Mouse (Mus musculus): ENCODE results near the gene Fbxl16.

DNA sequence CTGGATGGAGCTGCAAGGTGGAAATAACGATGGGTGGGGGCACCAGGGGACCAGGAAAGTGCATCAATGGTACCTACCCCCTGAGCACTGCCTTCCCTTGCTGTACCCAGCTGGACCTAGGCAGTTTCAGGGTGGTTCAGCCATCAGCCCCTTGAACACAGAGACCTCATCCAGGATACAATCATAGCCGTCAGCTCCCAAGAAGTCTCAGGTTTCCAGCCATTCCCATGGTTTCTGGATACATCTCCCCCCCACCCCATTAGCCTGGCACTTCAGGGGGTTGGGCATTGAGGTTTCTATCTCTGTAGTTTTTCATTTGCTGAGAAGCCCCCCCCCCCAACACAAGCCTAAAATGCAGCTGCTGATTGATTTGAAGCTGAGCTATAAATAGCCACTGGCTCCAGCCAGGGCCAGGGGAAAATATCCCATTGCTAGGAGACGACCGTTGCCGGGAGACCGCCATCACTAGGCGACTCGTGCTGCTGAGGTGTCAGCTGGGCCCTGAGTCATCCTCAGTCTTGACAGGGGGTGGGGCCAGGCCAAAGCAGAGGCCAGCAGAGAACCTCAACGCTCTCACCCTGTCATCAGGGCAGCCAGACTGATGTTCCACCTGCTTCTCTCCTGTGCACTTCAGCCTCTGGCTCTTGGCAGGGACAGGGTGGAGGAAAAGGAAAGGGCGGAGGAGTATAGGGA lies 5.9 kb upstream of the Fbxl16 start:
- TF ChIP-seq MAX (IDR thresholded peaks at IDR 0.05) (no peak), CTCF (IDR thresholded peaks at IDR 0.05; ENCODE audit: control insufficient read depth, insufficient read depth, insufficient read length) (no peak)

Data from C2C12 (cell line).